Mouse (Mus musculus) neural tube, embryonic 12.5 days (tissue): Measurements from ENCODE around the gene Epb41. TPM values are rescaled to one million over a fixed set of nuclear protein-coding genes. Genes with fewer than 3 reads are reported as not detected.
A peak's percentile ranks its signal among the peaks of the same experiment; 100 is the strongest.

ENCODE experiments used
- ATAC-seq: fragments of 200-750 bp; cut with Nextera tagmentation; 2 replicates; pipeline ENCODE4 v1.8.0; 2017; ENCODE audit warnings: low read depth, mild to moderate bottlenecking, moderate TSS enrichment, moderate library complexity; ENCODE audit not compliant: low FRiP score
- H3K27ac ChIP-seq: fragments of 300-500 bp; sonication (generic); 2 replicates; pipeline ENCODE4 v1.5.1; 2016
- H3K27me3 ChIP-seq: fragments of 300-500 bp; sonication (generic); replicated peaks from 2 replicates; pipeline ENCODE4 v1.6.1; 2016; ENCODE audit warnings: mild to moderate bottlenecking
- H3K36me3 ChIP-seq: fragments of 300-500 bp; sonication (generic); 2 replicates; pipeline ENCODE4 v1.6.1; 2016; ENCODE audit warnings: mild to moderate bottlenecking
- H3K4me1 ChIP-seq: fragments of 300-500 bp; sonication (generic); 2 replicates; pipeline ENCODE4 v1.6.1; 2016
- H3K4me2 ChIP-seq: fragments of 300-500 bp; sonication (generic); replicated peaks from 2 replicates; pipeline ENCODE4 v1.6.1; 2016; ENCODE audit warnings: mild to moderate bottlenecking
- H3K4me3 ChIP-seq: fragments of 300-500 bp; sonication (generic); 2 replicates; pipeline ENCODE4 v1.5.1; 2016
- H3K9ac ChIP-seq: fragments of 300-500 bp; sonication (generic); 2 replicates; pipeline ENCODE4 v1.6.1; 2016; ENCODE audit warnings: mild to moderate bottlenecking
- H3K9me3 ChIP-seq: fragments of 300-500 bp; sonication (generic); 2 replicates; pipeline ENCODE4 v1.6.1; 2016; ENCODE audit warnings: mild to moderate bottlenecking
- WGBS: fragments of 180-500 bp; shearing (Covaris S2); methylation state at CpG from one replicate; pipeline ENCODE4 v1.1.7; 2016; 5-methylcytosine and 5-hydroxymethylcytosine counted together
- polyA plus RNA-seq: library from polyadenylated mRNA; unstranded; fragments of >200 nt; fragmentation: Nextera tagmentation; extraction: Ambion mirVana; gene quantifications from 2 replicates; pipeline ENCODE4 v1.2.1, GENCODE M21; 2016

The Epb41 gene
- polyA plus RNA-seq, 1 experiment from 2014 or later = 189 TPM

GRCm38 (mm10) chr4:132093136-132093535 lies 18.0 kb upstream of the Epb41 start:
- ATAC-seq = no peak
- Histone ChIP-seq H3K4me1 (no peaks in the 10 kb centered on the region), H3K9ac (no peak overlapping the region), H3K27me3 (no peaks in the 10 kb centered on the region), H3K4me2 (no peak overlapping the region), H3K4me3 (no peak overlapping the region), H3K27ac (no peak overlapping the region), H3K36me3 (no peaks in the 10 kb centered on the region), H3K9me3 (no peaks in the 10 kb centered on the region)
- WGBS = 66% methylated on average over 6 of the region's 6 CpGs

- no peak for ATAC-seq
- no peaks in the 10 kb centered on the region for H3K27me3 ChIP-seq
Observed at GRCm38 (mm10) chr4:132088921-132089320, 13.8 kb upstream of the Epb41 start.

GRCm38 (mm10) chr4:132085114-132085513 lies 10.0 kb upstream of the Epb41 start:
- no peak for ATAC-seq
- H3K4me1 ChIP-seq = peaks cover 4% of the 10 kb centered on the region; the same call in 1 of the 2 replicates
- no peak overlapping the region for H3K4me3 ChIP-seq
- H3K27me3 ChIP-seq = no peaks in the 10 kb centered on the region
- H3K36me3 ChIP-seq = no peaks in the 10 kb centered on the region
- H3K9me3 ChIP-seq = no peaks in the 10 kb centered on the region
- H3K9ac ChIP-seq = no peak overlapping the region
- no peak overlapping the region for H3K27ac ChIP-seq
- no peak overlapping the region for H3K4me2 ChIP-seq
- 85% methylated on average over 7 of the region's 7 CpGs for WGBS

More at GRCm38 (mm10) chr4:132088921-132089320, 13.8 kb upstream of the Epb41 start:
- Histone ChIP-seq H3K4me3 (no peak overlapping the region), H3K9me3 (no peaks in the 10 kb centered on the region), H3K27ac (no peak overlapping the region), H3K4me2 (no peak overlapping the region), H3K4me1 (peaks cover 4% of the 10 kb centered on the region; the same call in 1 of the 2 replicates), H3K36me3 (no peaks in the 10 kb centered on the region), H3K9ac (no peak overlapping the region)
- WGBS = 21% methylated on average over 7 of the region's 7 CpGs

GRCm38 (mm10) chr4:132080492-132080983 lies 5.4 kb upstream of the Epb41 start:
- no peaks in the 10 kb centered on the region for H3K36me3 ChIP-seq
- no peak for ATAC-seq
- H3K4me3 ChIP-seq = no peak overlapping the region
- H3K27ac ChIP-seq = no peak overlapping the region
- peaks cover 4% of the 10 kb centered on the region; the same call in 1 of the 2 replicates for H3K4me1 ChIP-seq
- no peak overlapping the region for H3K4me2 ChIP-seq
- no peak overlapping the region for H3K9ac ChIP-seq
- 77% methylated on average over 4 of the region's 4 CpGs for WGBS
- H3K9me3 ChIP-seq = no peaks in the 10 kb centered on the region
- H3K27me3 ChIP-seq = no peaks in the 10 kb centered on the region

GRCm38 (mm10) chr4:132079555-132080275 lies 4.6 kb upstream of the Epb41 start:
- Histone ChIP-seq H3K4me2 (peak overlapping the region; percentile 18; the same call in 1 of the 2 replicates), H3K4me1 (peaks cover 6% of the 10 kb centered on the region), H3K9me3 (no peaks in the 10 kb centered on the region), H3K27ac (no peak overlapping the region), H3K9ac (no peak overlapping the region), H3K36me3 (no peaks in the 10 kb centered on the region), H3K27me3 (no peaks in the 10 kb centered on the region), H3K4me3 (no peak overlapping the region)
- ATAC-seq = no peak
- 16% methylated on average over 19 of the region's 19 CpGs for WGBS

- Histone ChIP-seq H3K27me3 (peaks cover 3% of the 10 kb centered on the region; the same call in 1 of the 2 replicates), H3K4me1 (peaks cover 16% of the 10 kb centered on the region), H3K9ac (no peak overlapping the region), H3K27ac (no peak overlapping the region), H3K4me3 (no peak overlapping the region), H3K9me3 (no peaks in the 10 kb centered on the region), H3K4me2 (no peak overlapping the region), H3K36me3 (no peaks in the 10 kb centered on the region)
- no peak for ATAC-seq
- 68% methylated on average over 7 of the region's 7 CpGs for WGBS
Observed at GRCm38 (mm10) chr4:132078296-132078714, 3.2 kb upstream of the Epb41 start.

GRCm38 (mm10) chr4:132077445-132077844 lies 2.3 kb upstream of the Epb41 start:
- H3K4me3 ChIP-seq = no peak overlapping the region

GRCm38 (mm10) chr4:132076480-132077405 lies 1.6 kb upstream of the Epb41 start:
- Histone ChIP-seq H3K27ac (no peak overlapping the region), H3K27me3 (peaks cover 9% of the 10 kb centered on the region), H3K9me3 (no peaks in the 10 kb centered on the region), H3K4me2 (no peak overlapping the region), H3K36me3 (no peaks in the 10 kb centered on the region), H3K4me1 (peaks cover 19% of the 10 kb centered on the region), H3K9ac (no peak overlapping the region), H3K4me3 (no peak overlapping the region)
- 38% methylated on average over 20 of the region's 20 CpGs for WGBS
- ATAC-seq = no peak

More at GRCm38 (mm10) chr4:132077445-132077844, 2.3 kb upstream of the Epb41 start:
- no peak for ATAC-seq
- H3K4me1 ChIP-seq = peaks cover 19% of the 10 kb centered on the region
- H3K9ac ChIP-seq = no peak overlapping the region
- no peak overlapping the region for H3K4me2 ChIP-seq
- no peaks in the 10 kb centered on the region for H3K9me3 ChIP-seq
- no peak overlapping the region for H3K27ac ChIP-seq
- peaks cover 9% of the 10 kb centered on the region for H3K27me3 ChIP-seq
- no peaks in the 10 kb centered on the region for H3K36me3 ChIP-seq
- WGBS = 75% methylated on average over 7 of the region's 7 CpGs

- Histone ChIP-seq H3K4me1 (peaks cover 19% of the 10 kb centered on the region), H3K36me3 (no peaks in the 10 kb centered on the region), H3K9me3 (no peaks in the 10 kb centered on the region), H3K9ac (no peak overlapping the region), H3K27me3 (peaks cover 9% of the 10 kb centered on the region), H3K4me2 (peak overlapping the region; percentile 100), H3K27ac (no peak overlapping the region), H3K4me3 (no peak overlapping the region)
- WGBS = 49% methylated on average over 1 of the region's 1 CpGs
- ATAC-seq = no peak
Observed at GRCm38 (mm10) chr4:132075796-132076195, 675 bp upstream of the Epb41 start.

GRCm38 (mm10) chr4:132074077-132074932 lies 816 bp downstream of the Epb41 start, which contains the start of gene Gm10300:
Gene Gm10300 (plus strand): TSS chr4:132074697.
- peak; percentile 46 for ATAC-seq

GRCm38 (mm10) chr4:132072946-132073345 lies 2.2 kb downstream of the Epb41 start:
- Histone ChIP-seq H3K9me3 (no peaks in the 10 kb centered on the region), H3K4me3 (no peak overlapping the region), H3K4me2 (peak overlapping the region; percentile 100), H3K4me1 (peaks cover 20% of the 10 kb centered on the region), H3K27ac (no peak overlapping the region), H3K9ac (no peak overlapping the region), H3K36me3 (no peaks in the 10 kb centered on the region), H3K27me3 (peaks cover 9% of the 10 kb centered on the region)
- 0 out of 2 replicates have a peak, but pooled peaks have one; percentile 8 for ATAC-seq
- 66% methylated on average over 6 of the region's 6 CpGs for WGBS

More at GRCm38 (mm10) chr4:132074077-132074932, 816 bp downstream of the Epb41 start, which contains the start of gene Gm10300:
- Histone ChIP-seq H3K27me3 (peaks cover 9% of the 10 kb centered on the region), H3K9me3 (no peaks in the 10 kb centered on the region), H3K4me3 (peak within 1 kb of the TSS; percentile 74), H3K36me3 (no peaks in the 10 kb centered on the region), H3K27ac (no peak within 1 kb of the TSS), H3K4me2 (peak within 1 kb of the TSS; percentile 100), H3K4me1 (peaks cover 19% of the 10 kb centered on the region), H3K9ac (peak within 1 kb of the TSS; percentile 69)
- WGBS = under 1% methylated on average over 42 of the region's 42 CpGs
